8 mouse cellular contexts compared by ENCODE assay signal in genomic region chr14:58937791-58938600, GRCm38 (mm10).
DNase-seq lines count a peak whose midpoint lies in the region; ATAC-seq and TF ChIP-seq lines count a peak whose summit lies in the region.

No protein-coding gene starts in this region.

- ATAC-seq in heart, postnatal 0 days (ENCODE audit: insufficient read depth, low read depth), result peak; percentile 39

- peak overlapping the region; percentile 8; the same call in 1 of the 2 replicates for H3K4me3 ChIP-seq in heart, postnatal 0 days (ENCODE audit: low read depth, low read length)
- no peak overlapping the region for H3K4me3 ChIP-seq in embryonic facial prominence, embryonic 10.5 days
- H3K4me3 ChIP-seq in limb, embryonic 10.5 days, result no peak overlapping the region

- no peaks in the 10 kb centered on the region for H3K36me3 ChIP-seq in heart, postnatal 0 days (replicated peaks; ENCODE audit: control insufficient read depth, insufficient read depth, low read length)
- H3K36me3 ChIP-seq in embryonic facial prominence, embryonic 10.5 days (replicated peaks), result no peaks in the 10 kb centered on the region
- H3K36me3 ChIP-seq in limb, embryonic 10.5 days, result no peaks in the 10 kb centered on the region

- TF ChIP-seq CTCF in heart, postnatal 0 days (IDR thresholded peaks at IDR 0.05; ENCODE audit: low read depth), result peak; percentile 38

- no peak overlapping the region for H3K9ac ChIP-seq in heart, postnatal 0 days (replicated peaks; ENCODE audit: low read depth, low read length)

- H3K9me3 ChIP-seq in heart, postnatal 0 days (replicated peaks; ENCODE audit: control insufficient read depth, low read length), result no peaks in the 10 kb centered on the region
- no peaks in the 10 kb centered on the region for H3K9me3 ChIP-seq in embryonic facial prominence, embryonic 10.5 days
- no peaks in the 10 kb centered on the region for H3K9me3 ChIP-seq in limb, embryonic 10.5 days (replicated peaks)

- DNase-seq in heart, postnatal 0 days (ENCODE audit: low spot score), result no peak
- DNase-seq in heart, adult 9 months (ENCODE audit: low spot score in 2 of 2), result no peak
- DNase-seq in NIH3T3 (ENCODE audit: low read depth), result peak; percentile 1
- DNase-seq in embryonic facial prominence, embryonic 10.5 days (ENCODE audit: low spot score), result peak; percentile 10
- DNase-seq in kidney, postnatal 36 days, result peak; percentile 2 to 5
- DNase-seq in testis, postnatal 10 days (ENCODE audit: low spot score), result peak; percentile 52
- no peak for DNase-seq in left cerebral cortex, adult 9 months (ENCODE audit: low spot score in 2 of 2)
- no peak for DNase-seq in limb, embryonic 10.5 days (ENCODE audit: low spot score)

- TF ChIP-seq EP300 in heart, postnatal 0 days (IDR thresholded peaks at IDR 0.05; ENCODE audit: low read depth), result no peak

- no peaks in the 10 kb centered on the region for H3K4me1 ChIP-seq in heart, postnatal 0 days (ENCODE audit: control insufficient read depth, insufficient read depth)
- peaks cover 19% of the 10 kb centered on the region for H3K4me1 ChIP-seq in embryonic facial prominence, embryonic 10.5 days
- peaks cover 7% of the 10 kb centered on the region for H3K4me1 ChIP-seq in limb, embryonic 10.5 days

- H3K4me2 ChIP-seq in heart, postnatal 0 days (ENCODE audit: low read depth, low read length), result peak overlapping the region; percentile 11; the same call in 1 of the 2 replicates

- WGBS in heart, postnatal 0 days, result 60% methylated on average over 12 of the region's 12 CpGs
- 69% methylated on average over 12 of the region's 12 CpGs for WGBS in embryonic facial prominence, embryonic 10.5 days
- WGBS in limb, embryonic 10.5 days, result 83% methylated on average over 12 of the region's 12 CpGs

- no peaks in the 10 kb centered on the region for H3K27me3 ChIP-seq in heart, postnatal 0 days (ENCODE audit: control insufficient read depth, insufficient read depth, low read length)
- no peaks in the 10 kb centered on the region for H3K27me3 ChIP-seq in embryonic facial prominence, embryonic 10.5 days (replicated peaks; ENCODE audit: low read depth, poor library complexity, severe bottlenecking)
- no peaks in the 10 kb centered on the region for H3K27me3 ChIP-seq in limb, embryonic 10.5 days (ENCODE audit: low read depth, poor library complexity, severe bottlenecking)

- H3K27ac ChIP-seq in heart, postnatal 0 days (ENCODE audit: low read depth), result no peak overlapping the region
- no peak overlapping the region for H3K27ac ChIP-seq in embryonic facial prominence, embryonic 10.5 days (replicated peaks)
- no peak overlapping the region for H3K27ac ChIP-seq in limb, embryonic 10.5 days

Comparison
In these comparisons a context has a peak if more than half of its experiments do, and no peak if none do; other contexts are left out.
1. DNase-seq: peak in NIH3T3 (single experiment), embryonic facial prominence, embryonic 10.5 days (single experiment), kidney, postnatal 36 days (2 of 2) and testis, postnatal 10 days (single experiment); none in heart, postnatal 0 days (single experiment), heart, adult 9 months (0 of 2), left cerebral cortex, adult 9 months (0 of 2) and limb, embryonic 10.5 days (single experiment).